Mouse (Mus musculus): ENCODE data around the gene Gm45717. TPM values are rescaled to one million over a fixed set of nuclear protein-coding genes. Genes with fewer than 3 reads are reported as not detected.

Gene Gm45717
- not detected in 2 replicates for polyA plus RNA-seq (2016; fragmentation: Nextera tagmentation; extraction: Ambion mirVana)

GRCm38 (mm10) chr7:140955758-140956555, at the start of gene Gm45717, which contains the start of gene Ifitm2:
Gene Gm45717, minus strand, starts transcription at chr7:140955937.
Gene Ifitm2, minus strand, starts transcription at chr7:140955987.
- Histone ChIP-seq H3K27ac (peak within 1 kb of the TSS; percentile 33; the same call in 1 of the 2 replicates), H3K4me1 (peaks cover 28% of the 10 kb centered on the region), H3K4me2 (peak within 1 kb of the TSS; percentile 59), H3K9me3 (no peaks in the 10 kb centered on the region), H3K9ac (peak within 1 kb of the TSS; percentile 51; the same call in 1 of the 2 replicates), H3K36me3 (replicated peaks) (no peaks in the 10 kb centered on the region), H3K4me3 (replicated peaks) (peak within 1 kb of the TSS; percentile 36), H3K27me3 (peaks cover 15% of the 10 kb centered on the region; the same call in 1 of the 2 replicates)
- ATAC-seq (ENCODE audit: low FRiP score) = 0 out of 2 replicates have a peak, but pooled peaks have one; percentile 39
- 25% methylated on average over 11 of the region's 11 CpGs for WGBS

GRCm38 (mm10) chr7:141003248-141004010, 47.7 kb upstream of the Gm45717 start:
- Histone ChIP-seq H3K36me3 (replicated peaks) (no peaks in the 10 kb centered on the region), H3K27ac (no peak overlapping the region), H3K4me1 (peaks cover 3% of the 10 kb centered on the region; the same call in 1 of the 2 replicates), H3K4me3 (replicated peaks) (no peak overlapping the region), H3K9ac (no peak overlapping the region), H3K4me2 (no peak overlapping the region), H3K27me3 (peaks cover 11% of the 10 kb centered on the region), H3K9me3 (no peaks in the 10 kb centered on the region)
- 87% methylated on average over 5 of the region's 5 CpGs for WGBS
- no peak for ATAC-seq (ENCODE audit: low FRiP score)

GRCm38 (mm10) chr7:141000881-141001708, 45.4 kb upstream of the Gm45717 start:
- Histone ChIP-seq H3K9ac (no peak overlapping the region), H3K9me3 (no peaks in the 10 kb centered on the region), H3K4me3 (replicated peaks) (no peak overlapping the region), H3K27ac (no peak overlapping the region), H3K36me3 (replicated peaks) (no peaks in the 10 kb centered on the region), H3K27me3 (no peaks in the 10 kb centered on the region), H3K4me1 (no peaks in the 10 kb centered on the region), H3K4me2 (no peak overlapping the region)
- WGBS = 75% methylated on average over 15 of the region's 15 CpGs
- ATAC-seq (ENCODE audit: low FRiP score) = no peak

GRCm38 (mm10) chr7:140998853-140999700, 43.3 kb upstream of the Gm45717 start:
- 91% methylated on average over 11 of the region's 11 CpGs for WGBS
- H3K9me3 ChIP-seq = no peaks in the 10 kb centered on the region
- H3K27ac ChIP-seq = no peak overlapping the region
- no peak overlapping the region for H3K9ac ChIP-seq
- no peaks in the 10 kb centered on the region for H3K27me3 ChIP-seq
- H3K4me2 ChIP-seq = no peak overlapping the region
- ATAC-seq (ENCODE audit: low FRiP score) = no peak
- no peaks in the 10 kb centered on the region for H3K4me1 ChIP-seq
- H3K4me3 ChIP-seq (replicated peaks) = no peak overlapping the region
- no peaks in the 10 kb centered on the region for H3K36me3 ChIP-seq (replicated peaks)

GRCm38 (mm10) chr7:140997817-140998216, 42.1 kb upstream of the Gm45717 start:
- no peaks in the 10 kb centered on the region for H3K27me3 ChIP-seq
- ATAC-seq (ENCODE audit: low FRiP score) = no peak
- no peak overlapping the region for H3K27ac ChIP-seq
- no peak overlapping the region for H3K4me2 ChIP-seq
- H3K36me3 ChIP-seq (replicated peaks) = no peaks in the 10 kb centered on the region
- no peak overlapping the region for H3K9ac ChIP-seq
- no peaks in the 10 kb centered on the region for H3K4me1 ChIP-seq
- no peak overlapping the region for H3K4me3 ChIP-seq (replicated peaks)
- H3K9me3 ChIP-seq = no peaks in the 10 kb centered on the region
- 68% methylated on average over 1 of the region's 1 CpGs for WGBS

GRCm38 (mm10) chr7:140991117-140991689, 35.5 kb upstream of the Gm45717 start:
- Histone ChIP-seq H3K27ac (no peak overlapping the region), H3K27me3 (no peaks in the 10 kb centered on the region), H3K9ac (no peak overlapping the region), H3K36me3 (replicated peaks) (no peaks in the 10 kb centered on the region), H3K4me1 (no peaks in the 10 kb centered on the region), H3K4me3 (replicated peaks) (no peak overlapping the region), H3K9me3 (no peaks in the 10 kb centered on the region), H3K4me2 (no peak overlapping the region)
- no peak for ATAC-seq (ENCODE audit: low FRiP score)
- 91% methylated on average over 14 of the region's 14 CpGs for WGBS

- Histone ChIP-seq H3K9ac (no peak overlapping the region), H3K4me2 (no peak overlapping the region), H3K36me3 (replicated peaks) (no peaks in the 10 kb centered on the region), H3K4me1 (no peaks in the 10 kb centered on the region), H3K27ac (no peak overlapping the region), H3K4me3 (replicated peaks) (no peak overlapping the region), H3K9me3 (no peaks in the 10 kb centered on the region), H3K27me3 (no peaks in the 10 kb centered on the region)
- no peak for ATAC-seq (ENCODE audit: low FRiP score)
- WGBS = 80% methylated on average over 5 of the region's 5 CpGs
Observed at GRCm38 (mm10) chr7:140990622-140991021, 34.9 kb upstream of the Gm45717 start.

GRCm38 (mm10) chr7:140990185-140990584, 34.4 kb upstream of the Gm45717 start:
- Histone ChIP-seq H3K27me3 (no peaks in the 10 kb centered on the region), H3K9me3 (no peaks in the 10 kb centered on the region), H3K4me1 (no peaks in the 10 kb centered on the region), H3K9ac (no peak overlapping the region), H3K27ac (no peak overlapping the region), H3K4me2 (no peak overlapping the region), H3K4me3 (replicated peaks) (no peak overlapping the region), H3K36me3 (replicated peaks) (no peaks in the 10 kb centered on the region)
- WGBS = 83% methylated on average over 6 of the region's 6 CpGs
- no peak for ATAC-seq (ENCODE audit: low FRiP score)

- 79% methylated on average over 4 of the region's 4 CpGs for WGBS
- Histone ChIP-seq H3K27ac (no peak overlapping the region), H3K9me3 (no peaks in the 10 kb centered on the region), H3K27me3 (no peaks in the 10 kb centered on the region), H3K4me1 (no peaks in the 10 kb centered on the region), H3K36me3 (replicated peaks) (no peaks in the 10 kb centered on the region), H3K4me3 (replicated peaks) (no peak overlapping the region), H3K4me2 (no peak overlapping the region), H3K9ac (no peak overlapping the region)
- no peak for ATAC-seq (ENCODE audit: low FRiP score)
Observed at GRCm38 (mm10) chr7:140989022-140989421, 33.3 kb upstream of the Gm45717 start.

- no peak overlapping the region for H3K4me3 ChIP-seq (replicated peaks)
- no peaks in the 10 kb centered on the region for H3K9me3 ChIP-seq
- 91% methylated on average over 17 of the region's 17 CpGs for WGBS
- no peaks in the 10 kb centered on the region for H3K27me3 ChIP-seq
- no peak overlapping the region for H3K27ac ChIP-seq
- no peak for ATAC-seq (ENCODE audit: low FRiP score)
- no peak overlapping the region for H3K9ac ChIP-seq
- H3K4me2 ChIP-seq = no peak overlapping the region
- no peaks in the 10 kb centered on the region for H3K4me1 ChIP-seq
- no peaks in the 10 kb centered on the region for H3K36me3 ChIP-seq (replicated peaks)
Observed at GRCm38 (mm10) chr7:140987182-140988138, 31.7 kb upstream of the Gm45717 start.
